Mouse (Mus musculus) ovary, adult 18-20 months (tissue): ENCODE measurements around the gene Osbpl9.

Experiments used
- DNase-seq: peaks from one replicate; pipeline ENCODE4 v3.0.0; 2022; ENCODE audit warnings: low spot score, mixed read lengths

The Osbpl9 gene

GRCm38 (mm10) chr4:109042739-109043138 lies 159.3 kb downstream of the Osbpl9 start:
- no peak for DNase-seq

GRCm38 (mm10) chr4:109036327-109036726 lies 165.7 kb downstream of the Osbpl9 start:
- no peak for DNase-seq

GRCm38 (mm10) chr4:109030266-109030665 lies 171.8 kb downstream of the Osbpl9 start:
- DNase-seq, result no peak

- DNase-seq, result no peak
Observed at GRCm38 (mm10) chr4:109029857-109030256, 172.2 kb downstream of the Osbpl9 start.

- no peak for DNase-seq
Observed at GRCm38 (mm10) chr4:109026543-109026942, 175.5 kb downstream of the Osbpl9 start.

GRCm38 (mm10) chr4:109025061-109025460 lies 177.0 kb downstream of the Osbpl9 start:
- DNase-seq, result no peak

GRCm38 (mm10) chr4:109021976-109022375 lies 180.1 kb downstream of the Osbpl9 start:
- DNase-seq, result no peak

GRCm38 (mm10) chr4:109019301-109019700 lies 182.8 kb downstream of the Osbpl9 start:
- DNase-seq, result no peak

GRCm38 (mm10) chr4:109017441-109017840 lies 184.6 kb downstream of the Osbpl9 start:
- no peak for DNase-seq

GRCm38 (mm10) chr4:109014091-109014490 lies 188.0 kb downstream of the Osbpl9 start:
- DNase-seq, result no peak
